Mouse (Mus musculus): ENCODE results near the gene Mapk8. TPM values are rescaled to one million over a fixed set of nuclear protein-coding genes. Genes with fewer than 3 reads are reported as not detected.
"Not testable (repeated sequence)": the region's sequence is repeated elsewhere in the genome, so short reads cannot be mapped to it uniquely, and the experiment has no call there.

The Mapk8 gene
- polyA plus RNA-seq, 2 experiments: 16.7 to 36.4 TPM

DNA sequence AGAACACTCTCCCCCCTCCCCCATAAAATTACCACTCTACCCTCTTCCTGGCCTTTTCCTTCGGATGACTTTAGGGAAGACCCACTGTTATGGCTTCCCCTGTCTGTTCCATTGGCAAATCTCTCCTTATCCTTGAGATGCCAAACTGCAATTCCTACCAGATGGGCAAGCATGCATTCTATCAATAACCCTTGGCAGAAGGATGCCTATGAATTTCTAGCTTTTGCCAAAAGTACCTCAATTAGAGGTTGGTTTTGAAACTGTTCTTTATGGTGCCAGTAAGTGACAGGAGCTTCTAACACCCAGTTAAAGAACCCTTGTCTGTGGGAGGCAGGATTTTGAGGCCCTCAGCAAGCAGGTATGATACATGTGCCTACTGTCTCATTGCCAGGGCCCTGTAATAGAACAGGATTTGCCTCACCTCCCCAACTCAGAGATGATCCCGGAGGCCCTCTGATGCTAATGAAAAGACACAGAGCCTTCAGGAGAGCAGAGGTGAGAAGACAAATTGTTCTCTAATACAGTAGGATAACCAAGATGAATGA lies 2.4 kb upstream of the Mapk8 start:
- 78% methylated on average over 2 of the region's 2 CpGs for WGBS
- TF ChIP-seq POLR2A (IDR thresholded peaks at IDR 0.05; ENCODE audit: borderline replicate concordance, extremely low read depth, insufficient read depth, insufficient read length): no peak
- ATAC-seq (ENCODE audit: low FRiP score, low read depth): no peak

GRCm38 (mm10) chr14:33448276-33448675 lies 1.3 kb upstream of the Mapk8 start:
- DNase-seq (ENCODE audit: low spot score) (no peak), ATAC-seq (ENCODE audit: low FRiP score, low read depth) (no peak)
- no peaks in the 10 kb centered on the region for H3K36me3 ChIP-seq (ENCODE audit: control insufficient read depth, insufficient read depth, low read length)
- 83% methylated on average over 4 of the region's 4 CpGs for WGBS
- no peak for TF ChIP-seq POLR2A (IDR thresholded peaks at IDR 0.05; ENCODE audit: borderline replicate concordance, extremely low read depth, insufficient read depth, insufficient read length)
- H3K27ac ChIP-seq (replicated peaks; ENCODE audit: low read depth, low read length): no peak overlapping the region
- H3K4me1 ChIP-seq (ENCODE audit: control insufficient read depth, insufficient read depth, low read length): peaks cover 14% of the 10 kb centered on the region
- H3K4me3 ChIP-seq (replicated peaks; ENCODE audit: low read length): no peak overlapping the region
- H3K9me3 ChIP-seq (ENCODE audit: control insufficient read depth, low read length): no peaks in the 10 kb centered on the region
- H3K27me3 ChIP-seq (ENCODE audit: control insufficient read depth, insufficient read depth, low read length): no peaks in the 10 kb centered on the region
- H3K9ac ChIP-seq (ENCODE audit: low read depth, low read length, severe bottlenecking): no peak overlapping the region
- H3K4me2 ChIP-seq (replicated peaks; ENCODE audit: low read depth, low read length, severe bottlenecking): no peak overlapping the region

More for the DNA sequence above, 2.4 kb upstream of the Mapk8 start:
- H3K36me3 ChIP-seq (ENCODE audit: control insufficient read depth, insufficient read depth, low read length): no peaks in the 10 kb centered on the region
- DNase-seq (ENCODE audit: low spot score): no peak
- no peak overlapping the region for H3K4me2 ChIP-seq (replicated peaks; ENCODE audit: low read depth, low read length, severe bottlenecking)
- H3K4me1 ChIP-seq (ENCODE audit: control insufficient read depth, insufficient read depth, low read length): peaks cover 8% of the 10 kb centered on the region; the same call in 1 of the 2 replicates
- no peak overlapping the region for H3K4me3 ChIP-seq (replicated peaks; ENCODE audit: low read length)
- no peaks in the 10 kb centered on the region for H3K9me3 ChIP-seq (ENCODE audit: control insufficient read depth, low read length)
- no peaks in the 10 kb centered on the region for H3K27me3 ChIP-seq (ENCODE audit: control insufficient read depth, insufficient read depth, low read length)
- H3K27ac ChIP-seq (replicated peaks; ENCODE audit: low read depth, low read length): no peak overlapping the region
- H3K9ac ChIP-seq (ENCODE audit: low read depth, low read length, severe bottlenecking): no peak overlapping the region

DNA sequence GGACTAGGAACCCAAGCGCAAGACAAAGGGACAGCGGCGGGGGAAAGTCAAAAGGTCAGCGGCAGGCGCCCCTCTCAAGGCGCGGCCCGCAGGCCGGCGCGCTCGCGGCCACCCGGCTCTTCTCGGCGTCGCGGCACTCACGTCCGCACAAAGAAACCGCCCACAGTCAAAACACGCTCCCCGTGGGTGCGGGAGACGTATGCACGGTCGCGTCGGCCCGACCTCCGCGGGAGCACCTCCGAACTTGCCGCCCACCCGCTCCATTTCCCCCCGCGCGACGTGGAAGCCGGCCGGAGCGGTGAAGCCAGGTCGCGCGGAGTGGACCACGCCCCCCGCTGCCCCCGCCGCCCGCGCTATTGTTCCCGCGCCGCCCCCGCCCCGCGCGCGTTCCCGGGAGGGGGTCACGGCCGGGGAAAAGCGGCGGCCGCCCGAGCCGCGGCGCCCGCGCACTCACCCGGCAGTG lies 366 bp downstream of the Mapk8 start:
- Histone ChIP-seq H3K9ac (ENCODE audit: low read depth, low read length, severe bottlenecking) (peak overlapping the region; percentile 95), H3K4me2 (replicated peaks; ENCODE audit: low read depth, low read length, severe bottlenecking) (peak overlapping the region; percentile 56), H3K4me3 (replicated peaks; ENCODE audit: low read length) (peak overlapping the region; percentile 90), H3K27me3 (ENCODE audit: control insufficient read depth, insufficient read depth, low read length) (no peaks in the 10 kb centered on the region), H3K4me1 (ENCODE audit: control insufficient read depth, insufficient read depth, low read length) (peaks cover 14% of the 10 kb centered on the region), H3K9me3 (ENCODE audit: control insufficient read depth, low read length) (no peaks in the 10 kb centered on the region), H3K27ac (replicated peaks; ENCODE audit: low read depth, low read length) (peak overlapping the region; percentile 93), H3K36me3 (ENCODE audit: control insufficient read depth, insufficient read depth, low read length) (no peaks in the 10 kb centered on the region)
- no peak for TF ChIP-seq POLR2A (IDR thresholded peaks at IDR 0.05; ENCODE audit: borderline replicate concordance, extremely low read depth, insufficient read depth, insufficient read length)
- under 1% methylated on average over 38 of the region's 72 CpGs for WGBS
- DNase-seq (ENCODE audit: low spot score) (no peak), ATAC-seq (ENCODE audit: low FRiP score, low read depth) (peak; percentile 73)

DNA sequence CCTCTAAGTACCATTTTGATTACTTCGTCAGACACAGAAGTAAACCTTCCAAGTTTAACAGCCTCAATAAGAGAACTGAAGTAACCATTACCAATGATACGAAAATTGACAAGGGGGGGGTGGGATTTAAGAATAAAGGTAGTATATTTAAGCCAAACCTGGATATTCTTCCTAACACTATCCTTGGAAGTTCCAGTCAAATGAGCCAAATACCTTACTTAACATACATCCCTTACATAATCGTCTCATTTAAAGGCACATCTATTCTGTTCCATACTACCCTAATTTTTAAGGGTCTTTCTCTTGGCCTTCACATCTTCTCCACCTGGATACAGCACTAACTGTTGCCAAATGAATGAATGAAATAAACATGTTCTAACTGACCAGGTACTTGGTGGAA lies 996 bp downstream of the Mapk8 start:
- peak overlapping the region; percentile 95 for H3K9ac ChIP-seq (ENCODE audit: low read depth, low read length, severe bottlenecking)
- no peaks in the 10 kb centered on the region for H3K9me3 ChIP-seq (ENCODE audit: control insufficient read depth, low read length)
- DNase-seq (ENCODE audit: low spot score): no peak
- H3K4me2 ChIP-seq (replicated peaks; ENCODE audit: low read depth, low read length, severe bottlenecking): peak overlapping the region; percentile 56
- H3K4me3 ChIP-seq (replicated peaks; ENCODE audit: low read length): peak overlapping the region; percentile 90
- no peak for ATAC-seq (ENCODE audit: low FRiP score, low read depth)
- H3K4me1 ChIP-seq (ENCODE audit: control insufficient read depth, insufficient read depth, low read length): peaks cover 14% of the 10 kb centered on the region
- no peaks in the 10 kb centered on the region for H3K36me3 ChIP-seq (ENCODE audit: control insufficient read depth, insufficient read depth, low read length)
- H3K27me3 ChIP-seq (ENCODE audit: control insufficient read depth, insufficient read depth, low read length): no peaks in the 10 kb centered on the region
- 26% methylated on average over 3 of the region's 3 CpGs for WGBS
- TF ChIP-seq POLR2A (IDR thresholded peaks at IDR 0.05; ENCODE audit: borderline replicate concordance, extremely low read depth, insufficient read depth, insufficient read length): no peak
- no peak overlapping the region for H3K27ac ChIP-seq (replicated peaks; ENCODE audit: low read depth, low read length)

DNA sequence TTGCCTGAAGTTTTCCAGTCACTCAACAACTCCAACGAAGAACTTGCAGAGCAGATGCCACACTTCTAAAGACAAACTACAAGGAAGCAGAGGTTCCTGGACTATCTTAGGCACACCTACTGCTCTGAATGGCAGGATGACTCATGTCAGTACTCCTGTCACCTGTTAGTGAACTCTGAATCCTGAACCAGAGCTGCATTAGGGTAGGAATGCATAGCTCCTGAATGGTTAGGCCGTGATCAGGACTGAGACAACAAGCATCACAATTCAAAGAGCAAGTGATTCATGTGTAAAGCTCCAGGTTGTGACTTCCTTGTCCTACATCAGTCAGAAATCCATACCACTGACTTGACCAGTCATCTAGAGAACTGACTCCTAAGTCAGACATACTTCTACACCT lies 3.2 kb downstream of the Mapk8 start:
- DNase-seq (ENCODE audit: low spot score) (no peak), ATAC-seq (ENCODE audit: low FRiP score, low read depth) (no peak)
- 82% methylated on average over 2 of the region's 2 CpGs for WGBS
- Histone ChIP-seq H3K27ac (replicated peaks; ENCODE audit: low read depth, low read length) (no peak overlapping the region), H3K36me3 (ENCODE audit: control insufficient read depth, insufficient read depth, low read length) (no peaks in the 10 kb centered on the region), H3K4me3 (replicated peaks; ENCODE audit: low read length) (no peak overlapping the region), H3K27me3 (ENCODE audit: control insufficient read depth, insufficient read depth, low read length) (no peaks in the 10 kb centered on the region), H3K4me1 (ENCODE audit: control insufficient read depth, insufficient read depth, low read length) (peaks cover 14% of the 10 kb centered on the region), H3K9ac (ENCODE audit: low read depth, low read length, severe bottlenecking) (no peak overlapping the region), H3K4me2 (replicated peaks; ENCODE audit: low read depth, low read length, severe bottlenecking) (no peak overlapping the region), H3K9me3 (ENCODE audit: control insufficient read depth, low read length) (no peaks in the 10 kb centered on the region)
- TF ChIP-seq POLR2A (IDR thresholded peaks at IDR 0.05; ENCODE audit: borderline replicate concordance, extremely low read depth, insufficient read depth, insufficient read length): no peak

GRCm38 (mm10) chr14:33432485-33432884 lies 14.5 kb downstream of the Mapk8 start:
- not testable (repeated sequence) for ATAC-seq (ENCODE audit: low FRiP score, low read depth); H3K9me3 ChIP-seq (ENCODE audit: control insufficient read depth, low read length); H3K27ac ChIP-seq (replicated peaks; ENCODE audit: low read depth, low read length); H3K9ac ChIP-seq (ENCODE audit: low read depth, low read length, severe bottlenecking); H3K4me2 ChIP-seq (replicated peaks; ENCODE audit: low read depth, low read length, severe bottlenecking); H3K4me3 ChIP-seq (replicated peaks; ENCODE audit: low read length); H3K27me3 ChIP-seq (ENCODE audit: control insufficient read depth, insufficient read depth, low read length); DNase-seq (ENCODE audit: low spot score); H3K36me3 ChIP-seq (ENCODE audit: control insufficient read depth, insufficient read depth, low read length); H3K4me1 ChIP-seq (ENCODE audit: control insufficient read depth, insufficient read depth, low read length)
- 89% methylated on average over 4 of the region's 4 CpGs for WGBS

Data from limb, embryonic 14.5 days (tissue).